Mouse (Mus musculus) kidney, postnatal 0 days (tissue): ENCODE results near the gene Gnmt. TPM values are rescaled to one million over a fixed set of nuclear protein-coding genes. Genes with fewer than 3 reads are reported as not detected.
A peak's percentile ranks its signal among the peaks of the same experiment; 100 is the strongest.

ENCODE experiments used
- ATAC-seq: fragments of 200-750 bp; cut with Nextera tagmentation; replicated peaks from 2 replicates; pipeline ENCODE4 v1.8.0; 2017; ENCODE audit warnings: low read depth, moderate number of reproducible peaks, moderate TSS enrichment, moderate library complexity; ENCODE audit not compliant: low FRiP score
- DNase-seq: peaks from one replicate; pipeline ENCODE4 v3.0.0-alpha.2; 2016; ENCODE audit warnings: low spot score
- H3K27ac ChIP-seq: fragments of 300-500 bp; sonication (generic); 2 replicates; pipeline ENCODE4 v1.5.1; 2014; ENCODE audit warnings: mild to moderate bottlenecking
- H3K27me3 ChIP-seq: fragments of 300-500 bp; sonication (generic); 2 replicates; pipeline ENCODE4 v1.6.1; 2014; ENCODE audit warnings: low read length, mixed read lengths; ENCODE audit not compliant: insufficient read depth
- H3K36me3 ChIP-seq: fragments of 300-500 bp; sonication (generic); 2 replicates; pipeline ENCODE4 v1.6.1; 2014; ENCODE audit warnings: low read length, mixed read lengths; ENCODE audit not compliant: insufficient read depth
- H3K4me1 ChIP-seq: fragments of 300-500 bp; sonication (generic); replicated peaks from 2 replicates; pipeline ENCODE4 v1.6.1; 2014; ENCODE audit warnings: antibody characterized with exemption, low read length, mixed read lengths; ENCODE audit not compliant: insufficient read depth
- H3K4me2 ChIP-seq: fragments of 300-500 bp; sonication (generic); 2 replicates; pipeline ENCODE4 v1.6.1; 2014; ENCODE audit warnings: mild to moderate bottlenecking, low read length, moderate library complexity, mixed read lengths
- H3K4me3 ChIP-seq: fragments of 300-500 bp; sonication (generic); replicated peaks from 2 replicates; pipeline ENCODE4 v1.5.1; 2014; ENCODE audit warnings: low read depth, low read length
- H3K9ac ChIP-seq: fragments of 300-500 bp; sonication (generic); 2 replicates; pipeline ENCODE4 v1.6.1; 2014; ENCODE audit warnings: low read depth, low read length
- H3K9me3 ChIP-seq: fragments of 300-500 bp; sonication (generic); replicated peaks from 2 replicates; pipeline ENCODE4 v1.6.1; 2016; ENCODE audit warnings: low read length, inconsistent platforms, mixed read lengths
- CTCF ChIP-seq: IDR thresholded peaks from 2 replicates; pipeline ENCODE4 v1.5.1; 2016; ENCODE audit warnings: antibody characterized with exemption, low read depth, mild to moderate bottlenecking, moderate library complexity
- WGBS: fragments of 180-500 bp; shearing (Covaris S2); extraction: QIAGEN DNeasy Blood & Tissue Kit; methylation state at CpG from one replicate; pipeline ENCODE4 v1.1.7; 2014; 5-methylcytosine and 5-hydroxymethylcytosine counted together
- polyA plus RNA-seq: library from polyadenylated mRNA; unstranded; fragments of >200 nt; fragmentation: Nextera tagmentation; extraction: Ambion mirVana; gene quantifications from 2 replicates; pipeline ENCODE4 v1.2.1, GENCODE M21; 2015

The Gnmt gene
- polyA plus RNA-seq = 9.0 and 10.6 TPM in 2 replicates

DNA sequence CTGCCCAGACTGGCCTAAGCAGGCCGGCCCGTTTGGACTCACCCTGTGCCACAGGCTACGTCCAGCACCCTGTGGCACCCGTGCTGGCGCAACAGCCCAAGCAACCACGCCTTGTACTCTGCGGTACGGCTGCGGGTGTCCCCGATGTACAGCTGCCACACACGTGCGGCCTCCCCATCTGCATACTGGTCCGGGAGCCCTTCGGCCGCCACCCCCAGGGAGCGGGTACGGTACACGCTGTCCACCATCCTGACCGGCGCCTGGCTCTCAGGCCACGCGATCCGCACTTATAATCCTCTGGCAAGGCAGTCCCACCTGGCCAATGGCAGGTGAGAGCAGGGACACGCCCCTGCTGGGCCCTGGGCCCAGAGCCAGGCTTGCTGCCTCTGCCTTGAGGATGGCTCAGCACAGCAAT, at the start of gene Gnmt:
Gene Gnmt (minus strand): TSS at position 265 of the 415 bp plus-strand sequence.
- Histone ChIP-seq H3K4me2 (peak within 1 kb of the TSS; percentile 46), H3K4me3 (no peak within 1 kb of the TSS), H3K4me1 (no peaks in the 10 kb centered on the region), H3K9ac (peak within 1 kb of the TSS; percentile 31; the same call in 1 of the 2 replicates), H3K36me3 (0 out of 2 replicates have a peak, but pooled peaks cover 4% of the 10 kb centered on the region), H3K9me3 (no peaks in the 10 kb centered on the region), H3K27ac (peak within 1 kb of the TSS; percentile 34; the same call in 1 of the 2 replicates), H3K27me3 (no peaks in the 10 kb centered on the region)
- WGBS = 14% methylated on average over 24 of the region's 24 CpGs
- no peak for TF ChIP-seq CTCF
- ATAC-seq = peak; percentile 82
- DNase-seq = no peak

DNA sequence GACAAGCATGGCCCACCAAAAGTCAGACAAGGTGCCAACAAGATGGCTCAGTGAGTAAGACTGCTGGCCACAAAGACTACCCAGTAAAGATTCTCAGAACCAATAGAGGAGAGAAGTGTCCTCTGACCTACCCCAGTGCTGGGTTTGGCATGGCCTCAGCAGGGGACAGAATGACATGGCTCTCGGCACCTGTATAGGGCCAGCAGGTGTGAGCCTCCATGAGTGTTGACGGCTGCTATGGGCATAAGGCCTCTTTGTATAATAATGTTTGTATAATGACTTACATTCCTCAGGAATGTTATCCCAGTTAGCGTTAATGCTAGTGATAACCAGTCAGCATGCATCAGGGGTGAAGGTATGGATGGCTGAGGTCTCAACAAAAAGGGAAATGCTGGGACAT, 47.1 kb upstream of the Gnmt start:
- WGBS = 77% methylated on average over 3 of the region's 3 CpGs
- H3K27me3 ChIP-seq = no peaks in the 10 kb centered on the region
- DNase-seq (no peak), ATAC-seq (no peak)
- no peak overlapping the region for H3K9ac ChIP-seq
- H3K4me1 ChIP-seq = 0 out of 2 replicates have a peak, but pooled peaks cover 2% of the 10 kb centered on the region
- H3K9me3 ChIP-seq = no peaks in the 10 kb centered on the region
- peaks cover 46% of the 10 kb centered on the region for H3K36me3 ChIP-seq
- H3K4me2 ChIP-seq = no peak overlapping the region
- TF ChIP-seq CTCF = no peak
- H3K27ac ChIP-seq = no peak overlapping the region
- H3K4me3 ChIP-seq = no peak overlapping the region

DNA sequence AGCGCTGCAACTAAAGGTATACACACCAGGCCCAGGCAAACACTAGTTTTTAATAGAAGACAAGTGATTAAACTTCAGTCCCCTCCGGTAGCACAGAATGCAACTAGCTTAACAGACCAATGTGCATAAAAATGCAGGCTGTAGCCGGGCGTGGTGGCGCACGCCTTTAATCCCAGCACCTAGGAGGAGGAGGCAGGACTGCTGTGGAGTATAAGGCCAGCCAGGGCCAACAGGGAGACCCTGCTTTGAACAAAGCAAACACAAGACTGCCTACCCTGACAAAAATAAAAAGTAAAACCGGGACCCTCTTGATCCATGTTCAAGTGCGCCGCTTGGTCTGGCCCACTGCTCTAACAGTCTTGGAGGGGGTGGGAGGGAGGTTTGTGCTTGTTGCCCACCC, 46.1 kb upstream of the Gnmt start:
- H3K36me3 ChIP-seq = peaks cover 43% of the 10 kb centered on the region
- H3K4me1 ChIP-seq = no peaks in the 10 kb centered on the region
- no peaks in the 10 kb centered on the region for H3K27me3 ChIP-seq
- H3K9me3 ChIP-seq = no peaks in the 10 kb centered on the region
- no peak overlapping the region for H3K4me2 ChIP-seq
- 93% methylated on average over 9 of the region's 9 CpGs for WGBS
- DNase-seq (no peak), ATAC-seq (no peak)
- H3K4me3 ChIP-seq = no peak overlapping the region
- TF ChIP-seq CTCF = no peak
- H3K27ac ChIP-seq = no peak overlapping the region
- H3K9ac ChIP-seq = no peak overlapping the region

DNA sequence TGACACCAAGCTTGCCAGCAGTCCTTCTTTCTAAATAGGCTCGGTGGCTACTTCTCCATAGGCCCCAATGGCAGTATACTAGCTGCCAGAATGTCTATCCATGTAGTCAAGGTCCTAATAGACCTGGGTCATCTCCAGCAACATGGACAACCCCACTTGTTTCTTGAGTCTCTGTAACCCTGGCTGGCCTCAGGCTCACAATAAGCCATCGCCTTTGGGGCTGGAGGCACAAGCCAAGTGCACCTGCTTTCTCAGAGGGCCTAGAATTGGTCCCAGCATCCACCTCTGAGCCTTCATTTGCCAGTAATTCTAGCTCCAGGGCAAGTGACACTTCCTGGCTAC, 45.1 kb upstream of the Gnmt start:
- Histone ChIP-seq H3K4me1 (no peaks in the 10 kb centered on the region), H3K9me3 (no peaks in the 10 kb centered on the region), H3K27ac (no peak overlapping the region), H3K4me3 (no peak overlapping the region), H3K4me2 (peak overlapping the region; percentile 90; the same call in 1 of the 2 replicates), H3K9ac (no peak overlapping the region), H3K27me3 (no peaks in the 10 kb centered on the region), H3K36me3 (peaks cover 36% of the 10 kb centered on the region)
- no peak for TF ChIP-seq CTCF
- ATAC-seq (no peak), DNase-seq (no peak)
- 39% methylated on average over 2 of the region's 2 CpGs for WGBS

DNA sequence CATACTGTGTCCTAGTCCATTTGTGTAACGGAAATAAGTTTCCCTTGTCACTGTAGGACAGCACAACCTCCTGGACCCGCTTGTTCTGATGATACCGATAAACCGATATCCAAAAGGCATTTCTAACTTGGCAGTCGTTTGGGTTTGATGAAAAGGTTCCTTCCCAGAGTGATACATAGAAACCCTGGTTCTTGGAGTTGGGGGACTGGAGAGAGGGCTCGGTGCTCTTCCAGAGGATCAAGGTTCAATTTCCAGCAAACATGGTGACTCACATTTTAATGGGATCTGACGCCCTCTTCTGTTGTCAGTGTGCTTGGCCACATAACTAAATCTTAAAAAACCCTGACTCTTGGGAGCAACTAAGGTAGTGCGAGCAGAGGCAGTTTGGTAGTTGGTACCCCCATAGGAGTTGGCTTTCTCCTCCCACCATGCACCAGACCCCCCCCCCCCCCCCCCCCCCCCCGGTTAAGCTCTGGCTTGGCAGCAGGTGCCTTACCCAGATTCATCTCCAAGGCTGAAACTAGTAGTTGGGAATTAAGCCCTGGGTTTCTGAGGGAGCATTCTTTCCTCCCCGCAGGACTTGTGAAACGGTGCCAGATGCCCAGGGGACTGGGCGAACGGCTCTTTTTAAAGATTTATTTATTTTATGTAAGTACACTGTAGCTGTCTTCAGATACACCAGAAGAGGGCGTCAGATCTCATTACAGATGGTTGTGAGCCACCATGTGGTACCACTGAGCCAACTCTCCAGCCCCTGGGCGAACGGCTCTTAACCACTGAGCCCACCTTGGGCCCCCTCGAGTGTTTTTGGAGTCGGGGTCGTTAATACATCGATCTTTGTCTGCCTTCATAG, 44.5 kb upstream of the Gnmt start:
- DNase-seq (peak; percentile 55), ATAC-seq (0 out of 2 replicates have a peak, but pooled peaks have one; percentile 8)
- WGBS = 7% methylated on average over 19 of the region's 20 CpGs
- H3K27ac ChIP-seq = peak overlapping the region; percentile 86
- TF ChIP-seq CTCF = peak; percentile 52
- peak overlapping the region; percentile 85 for H3K4me3 ChIP-seq
- no peaks in the 10 kb centered on the region for H3K27me3 ChIP-seq
- H3K4me2 ChIP-seq = peak overlapping the region; percentile 90
- H3K4me1 ChIP-seq = no peaks in the 10 kb centered on the region
- H3K9me3 ChIP-seq = no peaks in the 10 kb centered on the region
- peak overlapping the region; percentile 73 for H3K9ac ChIP-seq
- H3K36me3 ChIP-seq = peaks cover 31% of the 10 kb centered on the region

DNA sequence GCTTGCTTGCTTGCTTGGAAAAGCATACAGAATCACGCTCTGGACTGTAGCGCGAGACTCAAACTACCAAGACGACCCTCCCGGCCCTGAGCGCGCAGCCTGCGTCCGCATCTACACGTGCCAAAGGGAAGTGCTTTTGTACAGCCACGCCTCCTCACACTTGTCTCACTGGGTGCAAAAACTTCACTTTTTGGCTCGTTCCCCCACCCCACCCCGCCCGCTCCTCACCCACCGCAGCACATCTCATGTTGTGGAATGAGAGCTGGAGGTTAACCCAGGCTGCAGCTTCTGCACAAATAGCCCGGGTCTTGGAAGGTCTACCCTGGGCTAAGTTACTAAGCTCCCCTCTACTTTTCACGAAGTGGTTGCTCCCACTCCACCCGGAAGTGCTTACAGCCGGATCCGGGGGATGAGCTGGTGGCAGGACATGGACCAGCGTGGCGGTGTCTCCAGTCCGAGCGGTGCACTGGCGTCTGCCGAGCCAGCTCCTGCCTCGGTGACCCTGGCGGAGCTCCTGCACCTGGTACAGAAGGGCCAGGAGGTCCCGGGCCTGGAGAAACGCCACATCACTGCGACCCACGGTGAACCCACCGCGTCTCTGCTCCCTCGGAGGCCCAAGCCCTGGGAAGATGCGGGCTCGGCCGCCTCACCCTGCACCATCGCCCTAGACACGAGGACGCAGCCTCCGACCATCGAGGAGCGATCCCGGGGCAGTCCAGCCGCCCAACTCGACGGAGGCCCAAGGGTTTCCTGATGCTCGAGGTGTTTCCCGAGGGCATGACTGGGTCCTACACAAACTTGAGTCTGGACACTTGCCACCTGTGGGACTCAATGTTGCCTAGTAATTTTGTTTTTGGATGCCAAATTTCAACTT, 43.7 kb upstream of the Gnmt start, which contains the start of gene 2310039H08Rik:
Gene 2310039H08Rik (plus strand): TSS at position 232 of the 874 bp plus-strand sequence.
- TF ChIP-seq CTCF = no peak
- H3K9me3 ChIP-seq = no peaks in the 10 kb centered on the region
- ATAC-seq (peak; percentile 85), DNase-seq (peak; percentile 95)
- under 1% methylated on average over 50 of the region's 50 CpGs for WGBS
- H3K4me3 ChIP-seq = peak within 1 kb of the TSS; percentile 85
- peak within 1 kb of the TSS; percentile 73 for H3K9ac ChIP-seq
- H3K4me1 ChIP-seq = no peaks in the 10 kb centered on the region
- H3K27ac ChIP-seq = peak within 1 kb of the TSS; percentile 86
- H3K4me2 ChIP-seq = peak within 1 kb of the TSS; percentile 90
- no peaks in the 10 kb centered on the region for H3K27me3 ChIP-seq
- H3K36me3 ChIP-seq = peaks cover 23% of the 10 kb centered on the region; the same call in 1 of the 2 replicates
